Mouse (Mus musculus) myocyte (in vitro differentiated cells): ENCODE data around the gene Polrmt. TPM values are rescaled to one million over a fixed set of nuclear protein-coding genes. Genes with fewer than 3 reads are reported as not detected.

Experiments
- H3K27me3 ChIP-seq: one replicate; pipeline ENCODE4 v1.6.1; 2011; ENCODE audit not compliant: control insufficient read depth, insufficient read depth, insufficient read length
- H3K36me3 ChIP-seq: one replicate; pipeline ENCODE4 v1.6.1; 2011; ENCODE audit not compliant: control insufficient read depth, insufficient read depth
- H3K4me2 ChIP-seq: one replicate; pipeline ENCODE4 v1.6.1; 2011; ENCODE audit warnings: low read depth, control low read depth
- H3K4me3 ChIP-seq: one replicate; pipeline ENCODE4 v1.5.1; 2011; ENCODE audit warnings: mild to moderate bottlenecking, control low read depth, moderate library complexity
- H3K79me2 ChIP-seq: one replicate; pipeline ENCODE4 v1.6.1; 2011; ENCODE audit not compliant: control insufficient read depth, insufficient read depth
- H3ac ChIP-seq: one replicate; pipeline ENCODE4 v1.6.1; 2011; ENCODE audit not compliant: control insufficient read depth, insufficient read length
- CEBPB ChIP-seq: IDR thresholded peaks from 2 replicates; pipeline ENCODE4 v1.6.1; 2011; ENCODE audit warnings: mild to moderate bottlenecking, moderate library complexity; ENCODE audit not compliant: poor library complexity, insufficient read depth, severe bottlenecking
- E2F4 ChIP-seq: IDR thresholded peaks from one replicate; pipeline ENCODE4 v1.6.1; 2011; ENCODE audit warnings: mild to moderate bottlenecking, control low read depth, moderate library complexity; ENCODE audit not compliant: insufficient read depth
- MAX ChIP-seq: IDR thresholded peaks from one replicate; pipeline ENCODE4 v1.6.1; 2011; ENCODE audit warnings: low read depth, mild to moderate bottlenecking, control low read depth
- MYOD1 ChIP-seq, 3 experiments: IDR thresholded peaks; one replicate each; pipeline ENCODE4 v1.6.1; 2011; ENCODE audit warnings: control low read depth in 2 of 3, low read depth in 2 of 3, mild to moderate bottlenecking in 2 of 3, moderate library complexity in 1 of 3; ENCODE audit not compliant: insufficient read length in 2 of 3, control insufficient read depth in 1 of 3
- MYOG ChIP-seq, 3 experiments: IDR thresholded peaks; one replicate each; pipeline ENCODE4 v1.6.1; 2011; ENCODE audit warnings: control low read depth in 2 of 3, low read depth in 2 of 3, mild to moderate bottlenecking in 2 of 3; ENCODE audit not compliant: insufficient read length in 2 of 3, control insufficient read depth in 1 of 3, insufficient read depth in 1 of 3
- POLR2A ChIP-seq: IDR thresholded peaks from one replicate; pipeline ENCODE4 v1.6.1; 2011; ENCODE audit warnings: low read depth, mild to moderate bottlenecking, control low read depth, moderate library complexity; ENCODE audit not compliant: insufficient read length
- POLR2AphosphoS2 ChIP-seq: IDR thresholded peaks from one replicate; pipeline ENCODE4 v1.6.1; 2011; ENCODE audit warnings: low read depth, control low read depth; ENCODE audit not compliant: insufficient read length
- REST ChIP-seq: IDR thresholded peaks from one replicate; pipeline ENCODE4 v1.6.1; 2011; ENCODE audit warnings: mild to moderate bottlenecking, control low read depth, moderate library complexity; ENCODE audit not compliant: insufficient read depth, insufficient read length
- SRF ChIP-seq: IDR thresholded peaks from one replicate; pipeline ENCODE4 v1.6.1; 2011; ENCODE audit warnings: low read depth; ENCODE audit not compliant: control insufficient read depth, insufficient read length
- TCF12 ChIP-seq: IDR thresholded peaks from one replicate; pipeline ENCODE4 v1.6.1; 2011; ENCODE audit warnings: mild to moderate bottlenecking, control low read depth; ENCODE audit not compliant: poor library complexity, insufficient read depth, severe bottlenecking
- TCF3 ChIP-seq: IDR thresholded peaks from one replicate; pipeline ENCODE4 v1.6.1; 2011; ENCODE audit warnings: low read depth, control low read depth; ENCODE audit not compliant: insufficient read length
- USF1 ChIP-seq: IDR thresholded peaks from one replicate; pipeline ENCODE4 v1.6.1; 2011; ENCODE audit warnings: low read depth, mild to moderate bottlenecking, control low read depth, moderate library complexity
- polyA plus RNA-seq: library from polyadenylated mRNA; unstranded; fragments of >200 nt; fragmentation: generic; extraction: Trizol; gene quantifications from one replicate; pipeline ENCODE4 v1.2.1, GENCODE M21; 2012; ENCODE audit warnings: missing spikeins

The Polrmt gene
- polyA plus RNA-seq, 1 experiment, result 82.3 TPM

GRCm38 (mm10) chr10:79739234-79739633, 7.1 kb downstream of the Polrmt start:
- Histone ChIP-seq H3ac (no peak overlapping the region), H3K27me3 (no peaks in the 10 kb centered on the region), H3K4me2 (no peak overlapping the region), H3K36me3 (peaks cover 40% of the 10 kb centered on the region), H3K79me2 (no peaks in the 10 kb centered on the region), H3K4me3 (no peak overlapping the region)
- TF ChIP-seq POLR2A, result peak; percentile 17
- TF ChIP-seq USF1, result no peak
- TF ChIP-seq MYOG (IDR thresholded peaks at IDR 0.05; ENCODE audit: control insufficient read depth in 1 of 3, insufficient read depth in 1 of 3, insufficient read length in 2 of 3, low read depth in 2 of 3), result peak in 1 of 3 experiments; percentile 29

GRCm38 (mm10) chr10:79738259-79738658, 8.1 kb downstream of the Polrmt start:
- Histone ChIP-seq H3K36me3 (peaks cover 40% of the 10 kb centered on the region), H3K4me3 (no peak overlapping the region), H3K79me2 (no peaks in the 10 kb centered on the region), H3K4me2 (no peak overlapping the region), H3K27me3 (no peaks in the 10 kb centered on the region), H3ac (no peak overlapping the region)
- TF ChIP-seq REST (no peak), CEBPB (no peak), MYOG (IDR thresholded peaks at IDR 0.05; ENCODE audit: control insufficient read depth in 1 of 3, insufficient read depth in 1 of 3, insufficient read length in 2 of 3, low read depth in 2 of 3) (no peak), POLR2A (no peak), TCF12 (no peak), MYOD1 (IDR thresholded peaks at IDR 0.05; ENCODE audit: control insufficient read depth in 1 of 3, insufficient read length in 2 of 3, low read depth in 2 of 3) (no peak), USF1 (no peak), MAX (no peak), SRF (no peak)

GRCm38 (mm10) chr10:79736706-79737105, 9.7 kb downstream of the Polrmt start:
- peaks cover 40% of the 10 kb centered on the region for H3K36me3 ChIP-seq
- H3K27me3 ChIP-seq, result no peaks in the 10 kb centered on the region
- H3K4me2 ChIP-seq, result no peak overlapping the region
- no peaks in the 10 kb centered on the region for H3K79me2 ChIP-seq
- TF ChIP-seq CEBPB (no peak), USF1 (no peak), REST (no peak), TCF3 (no peak), E2F4 (no peak), MAX (no peak)
- H3ac ChIP-seq, result no peak overlapping the region
- no peak overlapping the region for H3K4me3 ChIP-seq

- H3K36me3 ChIP-seq, result peaks cover 28% of the 10 kb centered on the region
- TF ChIP-seq MYOG (IDR thresholded peaks at IDR 0.05; ENCODE audit: control insufficient read depth in 1 of 3, insufficient read depth in 1 of 3, insufficient read length in 2 of 3, low read depth in 2 of 3) (no peak), MYOD1 (IDR thresholded peaks at IDR 0.05; ENCODE audit: control insufficient read depth in 1 of 3, insufficient read length in 2 of 3, low read depth in 2 of 3) (no peak), TCF12 (no peak), E2F4 (no peak), USF1 (no peak), TCF3 (no peak), REST (no peak), CEBPB (no peak), POLR2A (no peak), POLR2AphosphoS2 (no peak), MAX (no peak), SRF (no peak)
- H3K79me2 ChIP-seq, result no peaks in the 10 kb centered on the region
- H3ac ChIP-seq, result no peak overlapping the region
- no peak overlapping the region for H3K4me3 ChIP-seq
- H3K27me3 ChIP-seq, result no peaks in the 10 kb centered on the region
- H3K4me2 ChIP-seq, result no peak overlapping the region
Measured at GRCm38 (mm10) chr10:79735361-79735760, 11.0 kb downstream of the Polrmt start.

GRCm38 (mm10) chr10:79733847-79734246, 12.5 kb downstream of the Polrmt start:
- TF ChIP-seq POLR2AphosphoS2 (no peak), MYOD1 (IDR thresholded peaks at IDR 0.05; ENCODE audit: control insufficient read depth in 1 of 3, insufficient read length in 2 of 3, low read depth in 2 of 3) (no peak), SRF (no peak), POLR2A (no peak), TCF12 (no peak), MYOG (IDR thresholded peaks at IDR 0.05; ENCODE audit: control insufficient read depth in 1 of 3, insufficient read depth in 1 of 3, insufficient read length in 2 of 3, low read depth in 2 of 3) (no peak)
- Histone ChIP-seq H3K79me2 (no peaks in the 10 kb centered on the region), H3K4me2 (no peak overlapping the region), H3K4me3 (no peak overlapping the region), H3K36me3 (peaks cover 20% of the 10 kb centered on the region), H3K27me3 (no peaks in the 10 kb centered on the region), H3ac (no peak overlapping the region)
